Mouse (Mus musculus) liver, adult 2 months (tissue): ENCODE results near the gene Srsf12.

ENCODE experiments used
- CTCF ChIP-seq: fragments of 200-500 bp; IDR thresholded peaks from 2 replicates; pipeline ENCODE4 v1.5.1; 2011; ENCODE audit warnings: low read depth, low read length, control low read depth
- POLR2A ChIP-seq: fragments of 200-500 bp; IDR thresholded peaks from 2 replicates; pipeline ENCODE4 v1.6.1; 2011; ENCODE audit warnings: low read length, control low read depth; ENCODE audit not compliant: insufficient read depth; ENCODE audit errors: extremely low read depth

- TF ChIP-seq CTCF (no peak), POLR2A (no peak)
Measured at GRCm38 (mm10) chr4:33250867-33251266, 42.1 kb downstream of the Srsf12 start.
